Mouse (Mus musculus): ENCODE measurements around the gene Rhobtb3. TPM values are rescaled to one million over a fixed set of nuclear protein-coding genes. Genes with fewer than 3 reads are reported as not detected.
"Not testable (repeated sequence)": the region's sequence is repeated elsewhere in the genome, so short reads cannot be mapped to it uniquely, and the experiment has no call there.

Rhobtb3 gene
- polyA plus RNA-seq, 1 experiment from 2014 or later, result 34.1 TPM

- 80% methylated on average over 6 of the region's 6 CpGs for WGBS
- Histone ChIP-seq H3K27me3 (replicated peaks) (no peaks in the 10 kb centered on the region), H3K27ac (ENCODE audit: poor library complexity, severe bottlenecking) (no peak overlapping the region), H3K4me2 (no peak overlapping the region), H3K9me3 (replicated peaks) (no peaks in the 10 kb centered on the region), H3K4me3 (no peak overlapping the region), H3K4me1 (replicated peaks) (peaks cover 4% of the 10 kb centered on the region; the same call in 1 of the 2 replicates), H3K36me3 (peaks cover 45% of the 10 kb centered on the region), H3K9ac (no peak overlapping the region)
- ATAC-seq (ENCODE audit: insufficient number of reproducible peaks, low FRiP score), result no peak
Measured at GRCm38 (mm10) chr13:75876592-75876991, 67.1 kb downstream of the Rhobtb3 start.

GRCm38 (mm10) chr13:75876188-75876587, 67.5 kb downstream of the Rhobtb3 start:
- H3K27ac ChIP-seq (ENCODE audit: poor library complexity, severe bottlenecking); ATAC-seq (ENCODE audit: insufficient number of reproducible peaks, low FRiP score); H3K9me3 ChIP-seq (replicated peaks); H3K4me3 ChIP-seq; H3K4me2 ChIP-seq; H3K4me1 ChIP-seq (replicated peaks); H3K9ac ChIP-seq; H3K27me3 ChIP-seq (replicated peaks): not testable (repeated sequence)
- H3K36me3 ChIP-seq, result peaks cover 47% of the 10 kb centered on the region
- WGBS, result 83% methylated on average over 6 of the region's 7 CpGs

- H3K27me3 ChIP-seq (replicated peaks), result no peaks in the 10 kb centered on the region
- no peak overlapping the region for H3K4me3 ChIP-seq
- H3K4me1 ChIP-seq (replicated peaks), result peaks cover 4% of the 10 kb centered on the region; the same call in 1 of the 2 replicates
- H3K27ac ChIP-seq (ENCODE audit: poor library complexity, severe bottlenecking), result no peak overlapping the region
- no peak overlapping the region for H3K9ac ChIP-seq
- no peak overlapping the region for H3K4me2 ChIP-seq
- WGBS, result 26% methylated on average over 4 of the region's 4 CpGs
- peaks cover 47% of the 10 kb centered on the region for H3K36me3 ChIP-seq
- ATAC-seq (ENCODE audit: insufficient number of reproducible peaks, low FRiP score), result no peak
- no peaks in the 10 kb centered on the region for H3K9me3 ChIP-seq (replicated peaks)
Measured at GRCm38 (mm10) chr13:75874608-75875376, 68.9 kb downstream of the Rhobtb3 start.

- Histone ChIP-seq H3K4me3 (no peak overlapping the region), H3K9ac (no peak overlapping the region), H3K4me1 (replicated peaks) (no peaks in the 10 kb centered on the region), H3K9me3 (replicated peaks) (no peaks in the 10 kb centered on the region), H3K27ac (ENCODE audit: poor library complexity, severe bottlenecking) (no peak overlapping the region), H3K4me2 (no peak overlapping the region), H3K27me3 (replicated peaks) (no peaks in the 10 kb centered on the region), H3K36me3 (peaks cover 23% of the 10 kb centered on the region)
- ATAC-seq (ENCODE audit: insufficient number of reproducible peaks, low FRiP score), result no peak
- WGBS, result 91% methylated on average over 2 of the region's 2 CpGs
Measured at GRCm38 (mm10) chr13:75867876-75868275, 75.8 kb downstream of the Rhobtb3 start.

- Histone ChIP-seq H3K4me2 (no peak overlapping the region), H3K9ac (no peak overlapping the region), H3K4me3 (no peak overlapping the region), H3K27ac (ENCODE audit: poor library complexity, severe bottlenecking) (no peak overlapping the region), H3K36me3 (peaks cover 12% of the 10 kb centered on the region; the same call in 1 of the 2 replicates), H3K4me1 (replicated peaks) (no peaks in the 10 kb centered on the region), H3K27me3 (replicated peaks) (no peaks in the 10 kb centered on the region), H3K9me3 (replicated peaks) (no peaks in the 10 kb centered on the region)
- ATAC-seq (ENCODE audit: insufficient number of reproducible peaks, low FRiP score), result no peak
Measured at GRCm38 (mm10) chr13:75865486-75866184, 78.1 kb downstream of the Rhobtb3 start.

- no peak for ATAC-seq (ENCODE audit: insufficient number of reproducible peaks, low FRiP score)
- Histone ChIP-seq H3K36me3 (no peaks in the 10 kb centered on the region), H3K4me2 (no peak overlapping the region), H3K9ac (no peak overlapping the region), H3K27me3 (replicated peaks) (no peaks in the 10 kb centered on the region), H3K4me3 (no peak overlapping the region), H3K9me3 (replicated peaks) (no peaks in the 10 kb centered on the region), H3K27ac (ENCODE audit: poor library complexity, severe bottlenecking) (no peak overlapping the region), H3K4me1 (replicated peaks) (no peaks in the 10 kb centered on the region)
- WGBS, result 60% methylated on average over 1 of the region's 1 CpGs
Measured at GRCm38 (mm10) chr13:75859264-75859844, 84.4 kb downstream of the Rhobtb3 start.

- WGBS, result 85% methylated on average over 3 of the region's 3 CpGs
- no peaks in the 10 kb centered on the region for H3K9me3 ChIP-seq (replicated peaks)
- no peaks in the 10 kb centered on the region for H3K4me1 ChIP-seq (replicated peaks)
- no peaks in the 10 kb centered on the region for H3K27me3 ChIP-seq (replicated peaks)
- no peak overlapping the region for H3K4me3 ChIP-seq
- no peak overlapping the region for H3K4me2 ChIP-seq
- no peak overlapping the region for H3K9ac ChIP-seq
- peaks cover 21% of the 10 kb centered on the region for H3K36me3 ChIP-seq
- ATAC-seq (ENCODE audit: insufficient number of reproducible peaks, low FRiP score), result no peak
- no peak overlapping the region for H3K27ac ChIP-seq (ENCODE audit: poor library complexity, severe bottlenecking)
Measured at GRCm38 (mm10) chr13:75853118-75853517, 90.6 kb downstream of the Rhobtb3 start.

- H3K27me3 ChIP-seq (replicated peaks), result no peaks in the 10 kb centered on the region
- WGBS, result 78% methylated on average over 4 of the region's 4 CpGs
- no peak overlapping the region for H3K4me3 ChIP-seq
Measured at GRCm38 (mm10) chr13:75852027-75852426, 91.7 kb downstream of the Rhobtb3 start.

GRCm38 (mm10) chr13:75847027-75847426, 96.7 kb downstream of the Rhobtb3 start:
- Histone ChIP-seq H3K27me3 (replicated peaks) (no peaks in the 10 kb centered on the region), H3K27ac (ENCODE audit: poor library complexity, severe bottlenecking) (no peak overlapping the region), H3K36me3 (peaks cover 33% of the 10 kb centered on the region), H3K9ac (no peak overlapping the region), H3K4me3 (no peak overlapping the region), H3K4me1 (replicated peaks) (peaks cover 9% of the 10 kb centered on the region), H3K9me3 (replicated peaks) (no peaks in the 10 kb centered on the region), H3K4me2 (no peak overlapping the region)
- 86% methylated on average over 6 of the region's 6 CpGs for WGBS
- ATAC-seq (ENCODE audit: insufficient number of reproducible peaks, low FRiP score), result no peak

More at GRCm38 (mm10) chr13:75852027-75852426, 91.7 kb downstream of the Rhobtb3 start:
- no peak for ATAC-seq (ENCODE audit: insufficient number of reproducible peaks, low FRiP score)
- H3K4me1 ChIP-seq (replicated peaks), result no peaks in the 10 kb centered on the region
- no peaks in the 10 kb centered on the region for H3K9me3 ChIP-seq (replicated peaks)
- H3K36me3 ChIP-seq, result peaks cover 32% of the 10 kb centered on the region
- no peak overlapping the region for H3K9ac ChIP-seq
- H3K27ac ChIP-seq (ENCODE audit: poor library complexity, severe bottlenecking), result no peak overlapping the region
- no peak overlapping the region for H3K4me2 ChIP-seq

- Histone ChIP-seq H3K4me2 (no peak overlapping the region), H3K4me3 (no peak overlapping the region), H3K27ac (ENCODE audit: poor library complexity, severe bottlenecking) (no peak overlapping the region), H3K27me3 (replicated peaks) (no peaks in the 10 kb centered on the region), H3K4me1 (replicated peaks) (peaks cover 23% of the 10 kb centered on the region), H3K9ac (no peak overlapping the region), H3K36me3 (peaks cover 27% of the 10 kb centered on the region), H3K9me3 (replicated peaks) (no peaks in the 10 kb centered on the region)
- WGBS, result 59% methylated on average over 4 of the region's 4 CpGs
- no peak for ATAC-seq (ENCODE audit: insufficient number of reproducible peaks, low FRiP score)
Measured at GRCm38 (mm10) chr13:75845519-75846166, 98.1 kb downstream of the Rhobtb3 start.

Measured in heart, embryonic 12.5 days (tissue).